Mouse (Mus musculus): Measurements from ENCODE around the gene Il2rg.

Il2rg gene

DNA sequence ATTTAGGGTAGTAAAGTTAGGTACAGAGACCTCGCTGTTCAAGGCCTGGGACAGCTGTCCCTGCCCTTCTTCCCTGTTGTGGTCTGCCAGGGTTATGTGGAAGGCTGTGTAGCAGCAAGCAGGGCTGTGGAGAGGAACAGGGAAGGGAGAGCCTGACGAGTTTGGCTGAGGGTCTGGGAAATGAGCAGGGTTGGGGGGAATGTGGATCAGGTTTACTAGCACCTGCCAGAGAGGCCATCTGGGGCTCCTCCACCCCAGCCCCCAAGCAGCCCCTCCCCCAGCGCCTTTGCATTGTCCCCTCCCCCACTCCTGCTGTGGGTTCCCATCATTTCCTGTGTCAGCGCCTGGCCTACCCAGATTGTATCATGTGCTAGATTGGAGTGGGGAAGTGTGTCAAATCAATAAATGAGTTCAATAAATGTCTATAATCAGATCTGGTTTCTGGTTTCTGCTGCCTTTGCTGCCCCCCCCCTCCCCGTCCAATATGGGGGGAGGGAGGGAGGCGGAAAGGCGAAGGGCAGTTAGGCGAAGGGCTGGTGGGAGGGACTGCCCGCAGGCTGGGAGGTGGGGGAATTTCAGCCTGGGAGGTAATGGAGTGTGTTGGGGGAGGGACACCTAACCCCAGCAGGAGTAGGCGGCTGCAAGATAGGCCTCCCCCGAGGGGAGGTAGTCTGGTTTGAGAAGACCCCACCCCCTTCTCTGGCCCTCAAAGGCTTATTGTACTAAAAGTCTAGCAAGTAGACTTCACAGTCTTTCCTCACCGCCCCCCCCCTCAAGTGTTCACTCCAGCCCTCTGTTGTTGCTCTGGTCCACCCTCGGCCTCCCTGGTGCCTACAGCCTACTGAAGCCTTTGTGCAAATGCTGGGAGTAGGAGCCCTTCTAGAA is 7.4 kb downstream of the Il2rg start:
- no peak for DNase-seq (ENCODE audit: low spot score)

DNA sequence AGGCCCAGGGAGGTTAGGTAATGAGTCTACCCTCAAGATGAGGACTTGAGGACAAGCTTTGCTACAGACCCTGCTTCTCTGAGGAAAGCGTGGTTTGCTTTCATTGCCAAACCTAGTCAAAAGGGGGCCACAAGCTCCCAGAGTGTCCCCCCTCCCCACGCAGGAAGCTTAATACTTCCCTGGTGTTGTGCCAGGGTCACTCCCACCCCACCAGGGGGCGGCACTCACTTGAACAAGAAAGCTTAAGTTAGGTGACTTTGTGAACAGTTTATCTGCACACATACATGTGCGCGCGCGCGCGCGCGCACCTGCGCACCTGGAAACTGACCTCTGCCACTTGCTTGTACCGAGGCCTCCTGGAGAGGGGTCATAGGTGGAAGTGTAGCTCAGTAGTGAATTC is 11.5 kb downstream of the Il2rg start:
- no peak for DNase-seq (ENCODE audit: low spot score)

DNA sequence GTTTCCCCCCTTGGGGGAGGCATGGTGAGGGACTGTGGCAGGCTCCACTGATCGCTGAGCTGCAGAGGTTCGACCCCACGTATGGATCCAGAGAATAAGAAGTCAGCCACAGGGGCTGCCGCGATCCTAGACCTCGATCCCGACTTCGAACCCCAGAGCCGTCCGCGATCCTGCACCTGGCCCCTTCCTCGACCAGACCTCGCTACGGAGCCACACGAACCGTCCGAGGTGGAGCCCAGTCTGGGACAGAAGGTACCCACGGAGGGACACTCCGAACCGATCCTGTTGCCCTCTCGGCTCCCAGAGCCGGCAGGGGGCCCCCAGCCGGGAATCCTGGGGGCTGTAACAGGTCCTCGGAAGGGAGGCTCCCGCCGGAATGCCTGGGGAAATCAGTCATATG is 13.3 kb downstream of the Il2rg start:
- no peak for DNase-seq (ENCODE audit: low spot score)

DNA sequence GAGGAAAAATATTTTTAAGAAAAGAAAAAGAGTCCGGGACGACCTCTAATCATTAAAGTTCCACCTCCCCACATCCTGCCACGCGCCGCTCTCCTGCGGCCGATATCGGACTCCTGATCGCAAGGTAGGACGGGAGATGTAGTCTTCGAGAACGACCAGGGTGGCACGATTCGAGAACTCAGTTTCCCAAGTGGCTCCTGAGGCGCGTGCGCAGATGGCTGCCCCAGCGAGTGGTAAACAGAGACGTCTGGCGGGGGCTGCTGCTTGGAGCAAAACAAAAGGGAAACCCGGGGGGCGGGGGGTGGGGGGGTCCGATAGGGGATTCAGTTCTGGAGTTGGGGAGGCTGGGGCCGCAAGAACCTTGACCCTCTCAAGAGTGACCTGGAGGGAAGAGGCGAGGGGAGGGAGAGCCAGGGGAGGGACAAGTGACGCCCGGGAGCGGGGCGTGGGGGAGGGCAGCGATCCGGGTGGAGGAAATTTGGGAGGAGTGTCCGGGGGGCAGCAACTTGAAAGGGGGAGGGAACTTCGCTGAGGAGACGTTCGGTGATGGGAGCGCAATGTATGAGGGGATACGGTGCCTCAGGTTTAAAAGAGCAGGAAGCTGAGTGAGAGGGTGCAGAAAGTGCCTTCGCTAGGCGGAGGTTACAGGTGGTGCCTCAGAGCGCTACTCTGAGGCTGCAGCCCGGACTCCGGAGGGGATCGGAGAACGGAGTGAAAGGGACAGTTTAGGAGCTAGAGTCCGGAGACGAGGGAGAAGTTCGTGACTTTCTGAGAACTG is 13.9 kb downstream of the Il2rg start, which contains the start of gene Foxo4:
TSS of gene Foxo4 (plus strand) at position 577 of the 778 bp plus-strand sequence.
- DNase-seq (ENCODE audit: low spot score) = peak; percentile 68

DNA sequence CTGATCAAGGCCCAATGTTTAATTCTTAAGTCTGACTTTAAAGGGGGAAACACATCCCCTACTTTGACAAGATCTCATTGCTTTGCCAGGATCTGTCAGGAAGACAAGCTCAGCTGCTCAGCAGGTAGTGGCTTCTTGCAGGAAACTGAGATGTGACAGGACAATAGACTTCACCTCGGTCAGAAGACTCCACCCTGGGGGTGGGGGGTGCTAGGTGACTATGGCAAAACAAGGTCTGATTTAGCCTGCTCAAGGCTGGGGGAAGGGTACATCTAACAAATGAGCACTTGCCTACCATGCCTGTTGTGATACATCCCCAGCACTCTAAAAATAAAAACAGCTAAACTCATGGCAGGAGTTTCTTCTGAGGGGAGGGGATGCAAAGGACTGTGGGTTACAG is 23.0 kb downstream of the Il2rg start:
- no peak for DNase-seq (ENCODE audit: low spot score)

DNA sequence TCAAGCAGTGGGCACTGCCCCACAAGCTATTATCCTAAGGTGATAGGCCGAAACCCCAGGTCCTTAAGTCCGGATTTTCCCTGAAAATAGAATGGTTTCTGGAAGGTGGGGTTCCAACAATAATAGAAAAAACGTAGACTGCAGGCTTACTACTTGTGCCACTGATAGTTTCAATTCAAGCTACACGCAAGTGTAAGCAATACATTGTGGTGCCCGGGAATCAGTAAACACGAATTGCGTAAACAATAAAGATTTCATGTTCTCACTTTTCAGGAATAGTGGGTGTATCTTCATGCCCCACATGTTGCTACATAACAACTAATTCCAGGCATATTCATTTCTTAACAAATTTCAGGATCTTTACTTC is 45.3 kb downstream of the Il2rg start:
- DNase-seq (ENCODE audit: low spot score) = no peak

DNA sequence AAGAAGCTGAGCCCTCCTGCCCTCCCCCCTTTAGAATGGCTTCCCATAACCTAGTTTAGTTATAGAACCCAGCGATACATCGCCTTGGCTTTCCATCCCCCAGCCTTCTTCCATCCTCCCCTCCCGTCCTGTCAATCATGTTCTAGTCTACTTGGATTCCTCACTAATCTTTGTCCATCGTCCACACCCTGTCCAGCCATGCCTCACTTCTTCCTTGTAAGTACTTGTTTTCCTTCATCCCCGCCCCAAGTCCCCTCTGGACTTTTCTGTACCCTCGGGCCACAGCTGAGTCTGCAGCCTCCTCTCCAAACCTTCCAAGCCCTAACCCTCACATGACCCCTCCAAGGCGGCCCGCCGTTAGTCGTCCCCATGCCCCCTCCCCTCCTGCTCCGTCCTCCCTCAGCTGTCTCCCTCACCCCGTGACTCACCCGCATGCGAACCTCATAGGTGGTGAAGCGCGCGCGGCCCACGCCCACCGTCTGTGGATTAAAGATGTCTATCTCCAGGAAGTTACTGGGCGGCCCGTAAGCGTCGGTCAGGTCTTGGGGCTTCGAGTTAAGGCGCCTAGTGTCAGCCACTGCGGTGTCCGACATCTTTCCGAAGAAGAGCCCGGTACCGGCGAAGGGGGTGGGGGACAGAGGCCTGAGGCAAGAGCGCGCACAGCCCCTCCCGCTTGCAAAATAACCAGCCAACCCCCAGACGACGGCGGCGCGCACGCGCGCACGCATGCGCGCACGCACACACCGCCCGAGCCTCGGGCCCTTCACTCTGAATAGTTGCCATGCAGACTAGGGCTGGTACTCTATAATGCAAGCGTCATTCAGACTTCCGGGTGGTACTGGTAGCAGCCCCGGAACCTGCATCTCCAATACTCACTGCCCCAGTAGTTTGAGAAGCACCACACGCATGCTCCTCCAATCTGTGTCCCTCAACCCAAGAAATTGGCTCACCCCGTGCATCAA is 45.9 kb downstream of the Il2rg start, which contains the start of gene Snx12:
TSS of gene Snx12 (minus strand) at position 730 of the 962 bp plus-strand sequence.
- peak; percentile 69 for DNase-seq (ENCODE audit: low spot score)
